8 mouse cellular contexts compared by ENCODE assay signal in genomic region chr5:136201832-136202231, GRCm38 (mm10). TPM values are rescaled to one million over a fixed set of nuclear protein-coding genes. Genes with fewer than 3 reads are reported as not detected.
DNase-seq lines count a peak whose midpoint lies in the region.
"Had no signal": no experiment of that assay in that cellular context is flagged by ENCODE, and none has a peak within 500 bp of the region (broad histone marks: within the 10 kb centered on the region; RNA-seq: fewer than 3 reads in every experiment).

No protein-coding gene starts in this region.

- no peaks in the 10 kb centered on the region for H3K27me3 ChIP-seq in forebrain, embryonic 10.5 days (ENCODE audit: poor library complexity, severe bottlenecking)

- H3K4me1 ChIP-seq in forebrain, embryonic 10.5 days = peaks cover 24% of the 10 kb centered on the region

- intact Hi-C loops in heart, postnatal 14 days (cut with DNase I) = loop anchor here (1.0 to 5.0 kb wide), 4 partner anchors 51 to 555 kb away; no protein-coding TSS in a partner anchor

- H3K36me3 ChIP-seq in forebrain, embryonic 10.5 days (replicated peaks) = peaks cover 11% of the 10 kb centered on the region

- H3K9me3 ChIP-seq in forebrain, embryonic 10.5 days = 0 out of 2 replicates have a peak, but pooled peaks cover 4% of the 10 kb centered on the region
- H3K9me3 ChIP-seq: megakaryocyte, embryonic 14.5 days had no signal

- peak overlapping the region; percentile 12; the same call in 1 of the 2 replicates for H3K4me3 ChIP-seq in forebrain, embryonic 10.5 days
- H3K4me3 ChIP-seq: megakaryocyte, embryonic 14.5 days had no signal

- H3K27ac ChIP-seq in forebrain, embryonic 10.5 days = no peak overlapping the region

- peak; percentile 86 for DNase-seq in NIH3T3 (ENCODE audit: low read depth)
- DNase-seq in brain, embryonic 18.5 days (ENCODE audit: low read depth, low spot score) = peak; percentile 40
- peak; percentile 74 for DNase-seq in forebrain, embryonic 10.5 days (ENCODE audit: extremely low spot score, low spot score)
- peak; percentile 67 to 83 for DNase-seq in heart, postnatal 14 days
- peak; percentile 41 for DNase-seq in layer of hippocampus, adult 9-11 months
- DNase-seq in lung, postnatal 36 days = peak; percentile 81
- peak; percentile 80 to 81 for DNase-seq in right cerebral cortex, postnatal 10 days (ENCODE audit: low spot score in 2 of 2)

- WGBS in forebrain, embryonic 10.5 days = 39% methylated on average over 7 of the region's 7 CpGs

RNA-seq across cellular contexts. Expression of gene Prkrip1, which starts 3.1 kb away (rescaled TPM):
- polyA plus RNA-seq in forebrain, embryonic 10.5 days (2016; fragmentation: Nextera tagmentation; extraction: Ambion mirVana) = 62.3 and 69.2 TPM in 2 replicates
- total RNA-seq in heart, postnatal 14 days (2021) = 10 to 100 TPM; 20.3 to 21.7 TPM

RNA-seq across cellular contexts. Expression of gene Orai2, which starts 31.3 kb away (rescaled TPM):
- 7.4 and 7.5 TPM in 2 replicates for polyA plus RNA-seq in forebrain, embryonic 10.5 days (2016; fragmentation: Nextera tagmentation; extraction: Ambion mirVana)
- total RNA-seq in heart, postnatal 14 days (2021) = 1 to 10 TPM; 2.3 to 3.4 TPM

RNA-seq across cellular contexts. Expression of gene Sh2b2, which starts 44.5 kb away (rescaled TPM):
- polyA plus RNA-seq in forebrain, embryonic 10.5 days (2016; fragmentation: Nextera tagmentation; extraction: Ambion mirVana) = 12.5 and 13.1 TPM in 2 replicates
- total RNA-seq in heart, postnatal 14 days (2021) = 1 to 10 TPM; 1.6 TPM
